8 mouse cellular contexts compared by ENCODE assay signal in the genomic region with DNA sequence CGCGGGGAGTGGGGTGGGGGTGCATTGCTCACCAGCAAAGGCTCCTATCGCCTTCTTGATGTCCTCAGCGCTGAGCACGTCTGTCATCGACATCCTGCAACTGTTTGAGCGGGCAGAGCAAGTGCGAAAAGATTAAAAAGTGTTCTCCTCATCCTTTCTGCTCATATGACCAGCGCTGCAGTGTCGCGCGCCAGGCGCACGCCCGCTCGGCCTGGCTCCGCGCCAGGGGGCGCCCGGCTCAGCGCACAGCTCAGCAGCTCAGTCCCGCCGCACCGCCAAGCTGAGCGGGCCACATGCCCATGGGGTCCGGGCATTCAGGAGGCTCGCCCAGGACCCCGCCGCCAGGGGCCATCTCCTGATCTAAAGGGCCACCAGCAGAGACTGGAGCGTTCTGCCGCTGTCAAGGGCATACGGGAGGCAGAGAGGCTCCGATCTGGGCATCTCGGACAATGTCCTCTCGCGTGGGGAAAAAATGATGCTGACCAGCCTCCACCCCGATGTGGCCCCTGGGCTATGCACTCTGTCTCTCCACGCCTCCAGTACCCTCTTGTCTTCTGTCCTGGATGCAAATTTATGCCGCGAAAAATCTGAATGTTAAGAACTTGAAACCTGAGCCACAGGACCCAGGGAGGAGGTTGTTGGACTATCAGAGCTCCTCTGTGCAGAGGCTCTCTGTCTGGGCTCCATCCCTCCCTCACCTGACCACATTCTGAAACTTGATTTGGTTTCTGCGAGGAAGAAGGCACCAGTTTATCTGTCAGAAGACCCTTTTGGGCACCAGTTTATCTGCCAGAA. TPM values are rescaled to one million over a fixed set of nuclear protein-coding genes. Genes with fewer than 3 reads are reported as not detected.
DNase-seq lines count a peak whose midpoint lies in the region; ATAC-seq and TF ChIP-seq lines count a peak whose summit lies in the region.

No protein-coding gene starts in this region.

- peak overlapping the region; percentile 56 for H3K4me2 ChIP-seq in heart, embryonic 15.5 days
- H3K4me2 ChIP-seq in midbrain, embryonic 11.5 days = peak overlapping the region; percentile 43
- peak overlapping the region; percentile 48 for H3K4me2 ChIP-seq in stomach, embryonic 16.5 days (ENCODE audit: low read depth, low read length)

- H3K9ac ChIP-seq in ES-E14 (ENCODE audit: insufficient read depth, low read depth, low read length, poor library complexity, severe bottlenecking) = no peak overlapping the region
- no peak overlapping the region for H3K9ac ChIP-seq in heart, embryonic 15.5 days
- H3K9ac ChIP-seq in midbrain, embryonic 11.5 days (ENCODE audit: low read length) = 0 out of 2 replicates have a peak overlapping the region, but pooled peaks have one; percentile 21
- 0 out of 2 replicates have a peak overlapping the region, but pooled peaks have one; percentile 8 for H3K9ac ChIP-seq in stomach, embryonic 16.5 days (ENCODE audit: low read length)

- no peaks in the 10 kb centered on the region for H3K9me3 ChIP-seq in ES-E14 (ENCODE audit: control insufficient read depth, insufficient read depth, low read depth, low read length)
- no peaks in the 10 kb centered on the region for H3K9me3 ChIP-seq in heart, embryonic 15.5 days (replicated peaks)
- H3K9me3 ChIP-seq in midbrain, embryonic 11.5 days (ENCODE audit: control insufficient read depth, low read length) = no peaks in the 10 kb centered on the region
- no peaks in the 10 kb centered on the region for H3K9me3 ChIP-seq in stomach, embryonic 16.5 days (replicated peaks; ENCODE audit: control insufficient read depth, low read length)

- peak; percentile 63; the same call in 1 of the 2 replicates for ATAC-seq in heart, embryonic 15.5 days (replicated peaks; ENCODE audit: insufficient number of reproducible peaks, insufficient read depth, low FRiP score, low read depth)
- peak; percentile 59; the same call in 1 of the 2 replicates for ATAC-seq in midbrain, embryonic 11.5 days (ENCODE audit: low FRiP score)
- peak; percentile 71; the same call in 1 of the 2 replicates for ATAC-seq in stomach, embryonic 16.5 days (ENCODE audit: insufficient read depth, low FRiP score)

- 2% methylated on average over 41 of the region's 41 CpGs for WGBS in heart, embryonic 15.5 days
- 1% methylated on average over 41 of the region's 41 CpGs for WGBS in midbrain, embryonic 11.5 days
- 1% methylated on average over 41 of the region's 41 CpGs for WGBS in stomach, embryonic 16.5 days

- H3K4me3 ChIP-seq in ES-E14 (ENCODE audit: insufficient read depth in 1 of 2, low read depth in 1 of 2, low read length in 2 of 2, poor library complexity in 1 of 2, severe bottlenecking in 1 of 2) = peak overlapping the region; percentile 47 to 66; a peak in 3 of 4 replicates
- peak overlapping the region; percentile 28 for H3K4me3 ChIP-seq in heart, embryonic 15.5 days
- H3K4me3 ChIP-seq in midbrain, embryonic 11.5 days (ENCODE audit: low read depth, low read length) = peak overlapping the region; percentile 17
- H3K4me3 ChIP-seq in stomach, embryonic 16.5 days (replicated peaks; ENCODE audit: low read length) = peak overlapping the region; percentile 27

- H3K4me1 ChIP-seq in ES-E14 (ENCODE audit: control insufficient read depth in 2 of 2, insufficient read depth in 2 of 2, low read length in 2 of 2, poor library complexity in 1 of 2) = no peaks in the 10 kb centered on the region
- H3K4me1 ChIP-seq in heart, embryonic 15.5 days (replicated peaks) = peaks cover 19% of the 10 kb centered on the region
- no peaks in the 10 kb centered on the region for H3K4me1 ChIP-seq in midbrain, embryonic 11.5 days (ENCODE audit: control insufficient read depth, insufficient read depth, low read length)
- H3K4me1 ChIP-seq in stomach, embryonic 16.5 days (ENCODE audit: control insufficient read depth, insufficient read depth, low read length) = no peaks in the 10 kb centered on the region; the same call in 1 of the 2 replicates

- in situ Hi-C loops in ES-E14 (cut with MboI; ENCODE audit: low sequenced_read_pairs in 2 of 2, unreplicated experiment in 2 of 2) = no loop called here

- DNase-seq in gastrocnemius, postnatal 4 days (ENCODE audit: low spot score in 2 of 2) = peak; percentile 42 to 57
- no peak for DNase-seq in gastrocnemius, postnatal 25 days
- no peak for DNase-seq in ES-E14 (ENCODE audit: low read depth, low spot score)
- DNase-seq in cerebellum, postnatal 36 days = peak; percentile 59 to 65
- peak; percentile 67 to 74 for DNase-seq in kidney, postnatal 4 days
- DNase-seq in midbrain, embryonic 11.5 days (ENCODE audit: low spot score, missing footprints) = peak; percentile 94

- no peak overlapping the region for H3K27ac ChIP-seq in ES-E14 (ENCODE audit: insufficient read depth, low read depth, low read length, poor library complexity, severe bottlenecking)
- no peak overlapping the region for H3K27ac ChIP-seq in heart, embryonic 15.5 days
- no peak overlapping the region for H3K27ac ChIP-seq in midbrain, embryonic 11.5 days (ENCODE audit: low read depth, low read length)
- no peak overlapping the region for H3K27ac ChIP-seq in stomach, embryonic 16.5 days (ENCODE audit: low read length)

- peaks cover 73% of the 10 kb centered on the region for H3K27me3 ChIP-seq in heart, embryonic 15.5 days
- H3K27me3 ChIP-seq in midbrain, embryonic 11.5 days (ENCODE audit: control insufficient read depth, insufficient read depth, low read length) = peaks cover 17% of the 10 kb centered on the region
- H3K27me3 ChIP-seq in stomach, embryonic 16.5 days (ENCODE audit: control insufficient read depth, insufficient read depth, low read length) = peaks cover 34% of the 10 kb centered on the region

- H3K36me3 ChIP-seq in ES-E14 (ENCODE audit: control insufficient read depth, insufficient read depth, low read length, poor library complexity, severe bottlenecking) = no peaks in the 10 kb centered on the region
- H3K36me3 ChIP-seq in heart, embryonic 15.5 days = no peaks in the 10 kb centered on the region
- no peaks in the 10 kb centered on the region for H3K36me3 ChIP-seq in midbrain, embryonic 11.5 days (ENCODE audit: control insufficient read depth, insufficient read depth, low read length)
- H3K36me3 ChIP-seq in stomach, embryonic 16.5 days (ENCODE audit: control insufficient read depth, insufficient read depth, low read length) = no peaks in the 10 kb centered on the region

TF ChIP-seq in ES-E14, 5 proteins besides CTCF, POLR2A, EP300 and RAD21:
- TF ChIP-seq ZNF384 (IDR thresholded peaks at IDR 0.05; ENCODE audit: low read depth, low read length) = no peak
- no peak for TF ChIP-seq MAFK (IDR thresholded peaks at IDR 0.05; ENCODE audit: insufficient read depth, low read depth, low read length)
- TF ChIP-seq CHD2 (IDR thresholded peaks at IDR 0.05; ENCODE audit: low read depth, low read length) = no peak
- no peak for TF ChIP-seq HCFC1 (IDR thresholded peaks at IDR 0.05; ENCODE audit: borderline replicate concordance, insufficient read depth, low read length)
- TF ChIP-seq ZC3H11A (IDR thresholded peaks at IDR 0.05; ENCODE audit: borderline replicate concordance, low read depth, low read length) = no peak
TF ChIP-seq in ES-E14: peak in this region for 0.

RNA-seq across cellular contexts. Expression of a gene that starts 1.9 kb away (rescaled TPM):
- 100 to 1,000 TPM; 716 to 864 TPM for total RNA-seq in gastrocnemius, postnatal 4 days (2021)
- over 10,000 TPM; 18,412 to 20,409 TPM for total RNA-seq in gastrocnemius, postnatal 25 days (2021)
- not detected in 2 replicates for total RNA-seq in ES-E14 (2012; rRNA removed)
- polyA plus RNA-seq in heart, embryonic 15.5 days (2015; fragmentation: Nextera tagmentation; extraction: Ambion mirVana) = 1.0 and 1.1 TPM in 2 replicates
- not detected in 2 replicates for polyA plus RNA-seq in midbrain, embryonic 11.5 days (2014; fragmentation: Nextera tagmentation; extraction: Ambion mirVana)
- 0.25 and 0.28 TPM in 2 replicates for polyA plus RNA-seq in stomach, embryonic 16.5 days (2015; fragmentation: Nextera tagmentation; extraction: Ambion mirVana)

RNA-seq across cellular contexts. Expression of a gene that starts 30.3 kb away (rescaled TPM):
- total RNA-seq in gastrocnemius, postnatal 4 days (2021) = 10 to 100 TPM; 38.0 to 48.1 TPM
- 10 to 100 TPM; 20.2 to 22.5 TPM for total RNA-seq in gastrocnemius, postnatal 25 days (2021)
- total RNA-seq in ES-E14 (2012; rRNA removed) = 12.6 and 12.8 TPM in 2 replicates
- 38.1 and 49.9 TPM in 2 replicates for polyA plus RNA-seq in heart, embryonic 15.5 days (2015; fragmentation: Nextera tagmentation; extraction: Ambion mirVana)
- polyA plus RNA-seq in midbrain, embryonic 11.5 days (2014; fragmentation: Nextera tagmentation; extraction: Ambion mirVana) = 138 and 148 TPM in 2 replicates
- 57.7 and 66.6 TPM in 2 replicates for polyA plus RNA-seq in stomach, embryonic 16.5 days (2015; fragmentation: Nextera tagmentation; extraction: Ambion mirVana)

RNA-seq across cellular contexts. Expression of a gene that starts 40.4 kb away (rescaled TPM):
- 1 to 10 TPM; 3.4 to 3.9 TPM for total RNA-seq in gastrocnemius, postnatal 4 days (2021)
- 1 to 10 TPM; 1.2 to 1.4 TPM for total RNA-seq in gastrocnemius, postnatal 25 days (2021)
- 0.31 TPM in 1 of 2 replicates, not detected in the other for total RNA-seq in ES-E14 (2012; rRNA removed)
- polyA plus RNA-seq in heart, embryonic 15.5 days (2015; fragmentation: Nextera tagmentation; extraction: Ambion mirVana) = 4.0 and 4.7 TPM in 2 replicates
- polyA plus RNA-seq in midbrain, embryonic 11.5 days (2014; fragmentation: Nextera tagmentation; extraction: Ambion mirVana) = 6.9 and 7.9 TPM in 2 replicates
- 7.5 and 11.9 TPM in 2 replicates for polyA plus RNA-seq in stomach, embryonic 16.5 days (2015; fragmentation: Nextera tagmentation; extraction: Ambion mirVana)

Comparison
In these comparisons a context has a peak if more than half of its experiments do, and no peak if none do; other contexts are left out.
1. DNase-seq: peak in gastrocnemius, postnatal 4 days (2 of 2), cerebellum, postnatal 36 days (2 of 2), kidney, postnatal 4 days (2 of 2) and midbrain, embryonic 11.5 days (single experiment); none in gastrocnemius, postnatal 25 days (single experiment) and ES-E14 (single experiment).
2. H3K9ac ChIP-seq: peak in midbrain, embryonic 11.5 days (single experiment) and stomach, embryonic 16.5 days (single experiment); none in ES-E14 (single experiment) and heart, embryonic 15.5 days (single experiment).
3. RNA of a gene that starts 1.9 kb away (total RNA-seq): 18,412 to 20,409 TPM in gastrocnemius, postnatal 25 days and 716 to 864 TPM in gastrocnemius, postnatal 4 days; not detected in ES-E14; every median in the first group is over 100 times any median in the second.
4. Peak in every context shown above with its lines, with median percentiles within 50 percentile points of each other: H3K4me3 ChIP-seq, ATAC-seq and H3K4me2 ChIP-seq.